Mouse (Mus musculus) spleen, adult 2 months (tissue): ENCODE measurements around the gene Ppef2. TPM values are rescaled to one million over a fixed set of nuclear protein-coding genes. Genes with fewer than 3 reads are reported as not detected.

Experiments used
- DNase-seq, 2 experiments: peaks; one replicate each; pipeline versions ENCODE4 v3.0.0 to v3.0.0-alpha.2; 2012 to 2021; ENCODE audit warnings: low spot score in 2 of 2, low read depth in 1 of 2
- H3K27ac ChIP-seq: fragments of 200-500 bp; 2 replicates; pipeline ENCODE4 v1.5.1; 2012; ENCODE audit warnings: low read length, inconsistent platforms; ENCODE audit not compliant: insufficient read depth
- H3K27me3 ChIP-seq: fragments of 200-500 bp; 2 replicates; pipeline ENCODE4 v1.6.1; 2012; ENCODE audit warnings: mild to moderate bottlenecking, moderate library complexity, low read length, inconsistent platforms; ENCODE audit not compliant: control insufficient read depth, insufficient read depth
- H3K36me3 ChIP-seq: fragments of 200-500 bp; 2 replicates; pipeline ENCODE4 v1.6.1; 2012; ENCODE audit warnings: mild to moderate bottlenecking, low read length, inconsistent platforms; ENCODE audit not compliant: control insufficient read depth, insufficient read depth
- H3K4me1 ChIP-seq: fragments of 200-500 bp; 2 replicates; pipeline ENCODE4 v1.6.1; 2011; ENCODE audit warnings: inconsistent platforms; ENCODE audit not compliant: control insufficient read depth, insufficient read depth, insufficient read length
- H3K4me3 ChIP-seq: fragments of 200-500 bp; 2 replicates; pipeline ENCODE4 v1.5.1; 2011; ENCODE audit warnings: mild to moderate bottlenecking, inconsistent platforms; ENCODE audit not compliant: insufficient read depth, insufficient read length; ENCODE audit errors: extremely low read depth
- CTCF ChIP-seq: fragments of 200-500 bp; IDR thresholded peaks from 2 replicates; pipeline ENCODE4 v1.5.1; 2011; ENCODE audit warnings: mild to moderate bottlenecking, inconsistent platforms; ENCODE audit not compliant: insufficient read depth, insufficient read length, insufficient replicate concordance; ENCODE audit errors: extremely low read depth
- POLR2A ChIP-seq: fragments of 200-500 bp; IDR thresholded peaks from 2 replicates; pipeline ENCODE4 v1.6.1; 2011; ENCODE audit warnings: low read depth, low read length, inconsistent platforms
- WGBS: fragments of 180-500 bp; shearing (Covaris S2); methylation state at CpG from one replicate; pipeline ENCODE4 v1.1.7; 2018; 5-methylcytosine and 5-hydroxymethylcytosine counted together
- polyA plus RNA-seq: library from polyadenylated mRNA; depleted of rRNA; stranded (reverse); fragments of >200 nt; gene quantifications from 2 replicates; pipeline ENCODE4 v1.2.3, GENCODE M21; 2012

Gene Ppef2
- polyA plus RNA-seq, 1 experiment = 2.4 TPM

GRCm38 (mm10) chr5:92212231-92212630, 43.8 kb downstream of the Ppef2 start:
- Histone ChIP-seq H3K4me1 (no peaks in the 10 kb centered on the region), H3K36me3 (no peaks in the 10 kb centered on the region), H3K4me3 (no peak overlapping the region), H3K27ac (no peak overlapping the region), H3K27me3 (no peaks in the 10 kb centered on the region)
- DNase-seq = no peak
- 91% methylated on average over 4 of the region's 4 CpGs for WGBS
- TF ChIP-seq POLR2A (no peak), CTCF (no peak)

- H3K4me3 ChIP-seq = no peak overlapping the region
- no peaks in the 10 kb centered on the region for H3K27me3 ChIP-seq
- no peak for DNase-seq
- no peaks in the 10 kb centered on the region; the same call in 1 of the 2 replicates for H3K4me1 ChIP-seq
- H3K36me3 ChIP-seq = no peaks in the 10 kb centered on the region
- no peak overlapping the region for H3K27ac ChIP-seq
- TF ChIP-seq CTCF (no peak), POLR2A (no peak)
- 70% methylated on average over 8 of the region's 8 CpGs for WGBS
Measured at GRCm38 (mm10) chr5:92210205-92210604, 45.9 kb downstream of the Ppef2 start.

GRCm38 (mm10) chr5:92206121-92206520, 50.0 kb downstream of the Ppef2 start:
- no peak overlapping the region for H3K27ac ChIP-seq

GRCm38 (mm10) chr5:92205706-92206105, 50.4 kb downstream of the Ppef2 start:
- Histone ChIP-seq H3K27ac (no peak overlapping the region), H3K27me3 (no peaks in the 10 kb centered on the region), H3K36me3 (peaks cover 9% of the 10 kb centered on the region), H3K4me1 (no peaks in the 10 kb centered on the region; the same call in 1 of the 2 replicates), H3K4me3 (no peak overlapping the region)
- DNase-seq = no peak
- 83% methylated on average over 5 of the region's 5 CpGs for WGBS
- TF ChIP-seq CTCF (no peak), POLR2A (no peak)

More at GRCm38 (mm10) chr5:92206121-92206520, 50.0 kb downstream of the Ppef2 start:
- 92% methylated on average over 6 of the region's 6 CpGs for WGBS
- H3K4me3 ChIP-seq = no peak overlapping the region
- no peak for DNase-seq
- H3K4me1 ChIP-seq = no peaks in the 10 kb centered on the region; the same call in 1 of the 2 replicates
- peaks cover 6% of the 10 kb centered on the region for H3K36me3 ChIP-seq
- no peak for TF ChIP-seq POLR2A
- TF ChIP-seq CTCF = no peak
- H3K27me3 ChIP-seq = no peaks in the 10 kb centered on the region

GRCm38 (mm10) chr5:92205184-92205583, 50.9 kb downstream of the Ppef2 start:
- H3K4me3 ChIP-seq = no peak overlapping the region
- no peak for DNase-seq
- 31% methylated on average over 7 of the region's 7 CpGs for WGBS
- H3K27me3 ChIP-seq = no peaks in the 10 kb centered on the region
- TF ChIP-seq CTCF (no peak), POLR2A (no peak)
- H3K36me3 ChIP-seq = peaks cover 9% of the 10 kb centered on the region
- H3K27ac ChIP-seq = no peak overlapping the region
- H3K4me1 ChIP-seq = no peaks in the 10 kb centered on the region; the same call in 1 of the 2 replicates

- 68% methylated on average over 6 of the region's 6 CpGs for WGBS
- DNase-seq = no peak
- no peak overlapping the region for H3K4me3 ChIP-seq
- H3K27me3 ChIP-seq = no peaks in the 10 kb centered on the region
- TF ChIP-seq POLR2A = no peak
- TF ChIP-seq CTCF = no peak
- peaks cover 11% of the 10 kb centered on the region for H3K36me3 ChIP-seq
- no peak overlapping the region for H3K27ac ChIP-seq
- H3K4me1 ChIP-seq = no peaks in the 10 kb centered on the region; the same call in 1 of the 2 replicates
Measured at GRCm38 (mm10) chr5:92204162-92205036, 51.7 kb downstream of the Ppef2 start.

GRCm38 (mm10) chr5:92198266-92198665, 57.8 kb downstream of the Ppef2 start:
- 92% methylated on average over 8 of the region's 8 CpGs for WGBS
- Histone ChIP-seq H3K36me3 (peaks cover 44% of the 10 kb centered on the region), H3K27me3 (no peaks in the 10 kb centered on the region), H3K4me1 (no peaks in the 10 kb centered on the region), H3K4me3 (no peak overlapping the region), H3K27ac (no peak overlapping the region)
- TF ChIP-seq CTCF (no peak), POLR2A (no peak)
- no peak for DNase-seq
